Mouse (Mus musculus) heart, adult 9 months (tissue): ENCODE data around the gene Ndufa4l2.

Source experiments
- DNase-seq, 2 experiments: peaks; one replicate each; pipeline ENCODE4 v3.0.0; 2022; ENCODE audit warnings: low spot score in 2 of 2

The Ndufa4l2 gene

GRCm38 (mm10) chr10:127526048-127526447 lies 11.3 kb downstream of the Ndufa4l2 start:
- no peak for DNase-seq

GRCm38 (mm10) chr10:127526681-127527080 lies 11.9 kb downstream of the Ndufa4l2 start:
- no peak for DNase-seq

- DNase-seq = no peak
Observed at GRCm38 (mm10) chr10:127527481-127527880, 12.7 kb downstream of the Ndufa4l2 start.

- DNase-seq = no peak
Observed at GRCm38 (mm10) chr10:127530945-127531344, 16.2 kb downstream of the Ndufa4l2 start.

- DNase-seq = no peak
Observed at GRCm38 (mm10) chr10:127531548-127531947, 16.8 kb downstream of the Ndufa4l2 start.

- no peak for DNase-seq
Observed at GRCm38 (mm10) chr10:127534036-127534928, 19.5 kb downstream of the Ndufa4l2 start, which contains the start of gene Nxph4. Gene Nxph4 (minus strand): TSS chr10:127534559.

GRCm38 (mm10) chr10:127534929-127535384 lies 20.2 kb downstream of the Ndufa4l2 start:
- DNase-seq = no peak

- DNase-seq = no peak
Observed at GRCm38 (mm10) chr10:127536586-127537314, 22.0 kb downstream of the Ndufa4l2 start.

GRCm38 (mm10) chr10:127537854-127538583 lies 23.3 kb downstream of the Ndufa4l2 start:
- peak; percentile 57 to 80 for DNase-seq

- DNase-seq = no peak
Observed at GRCm38 (mm10) chr10:127541510-127541909, 26.7 kb downstream of the Ndufa4l2 start.

GRCm38 (mm10) chr10:127542084-127542483 lies 27.3 kb downstream of the Ndufa4l2 start:
- DNase-seq = no peak

GRCm38 (mm10) chr10:127542720-127543119 lies 28.0 kb downstream of the Ndufa4l2 start:
- no peak for DNase-seq

- no peak for DNase-seq
Observed at GRCm38 (mm10) chr10:127543916-127544315, 29.1 kb downstream of the Ndufa4l2 start.

- DNase-seq = no peak
Observed at GRCm38 (mm10) chr10:127544375-127544774, 29.6 kb downstream of the Ndufa4l2 start.

- no peak for DNase-seq
Observed at GRCm38 (mm10) chr10:127546505-127546904, 31.7 kb downstream of the Ndufa4l2 start.

- no peak for DNase-seq
Observed at GRCm38 (mm10) chr10:127548236-127548635, 33.5 kb downstream of the Ndufa4l2 start.

- no peak for DNase-seq
Observed at GRCm38 (mm10) chr10:127549892-127550291, 35.1 kb downstream of the Ndufa4l2 start.

- DNase-seq = no peak
Observed at GRCm38 (mm10) chr10:127555703-127556102, 40.9 kb downstream of the Ndufa4l2 start.

- no peak for DNase-seq
Observed at GRCm38 (mm10) chr10:127557397-127557796, 42.6 kb downstream of the Ndufa4l2 start.

- DNase-seq = no peak
Observed at GRCm38 (mm10) chr10:127561145-127561544, 46.4 kb downstream of the Ndufa4l2 start.

- no peak for DNase-seq
Observed at GRCm38 (mm10) chr10:127563840-127564239, 49.1 kb downstream of the Ndufa4l2 start.

- peak; percentile 43 to 48 for DNase-seq
Observed at GRCm38 (mm10) chr10:127564301-127564700, 49.5 kb downstream of the Ndufa4l2 start.
